Mouse (Mus musculus) brain, embryonic 18.5 days (tissue): ENCODE results near the gene Csk.

Experiments
- DNase-seq: peaks from one replicate; pipeline ENCODE4 v3.0.0-alpha.2; 2012; ENCODE audit warnings: low read depth, low spot score

The Csk gene

DNA sequence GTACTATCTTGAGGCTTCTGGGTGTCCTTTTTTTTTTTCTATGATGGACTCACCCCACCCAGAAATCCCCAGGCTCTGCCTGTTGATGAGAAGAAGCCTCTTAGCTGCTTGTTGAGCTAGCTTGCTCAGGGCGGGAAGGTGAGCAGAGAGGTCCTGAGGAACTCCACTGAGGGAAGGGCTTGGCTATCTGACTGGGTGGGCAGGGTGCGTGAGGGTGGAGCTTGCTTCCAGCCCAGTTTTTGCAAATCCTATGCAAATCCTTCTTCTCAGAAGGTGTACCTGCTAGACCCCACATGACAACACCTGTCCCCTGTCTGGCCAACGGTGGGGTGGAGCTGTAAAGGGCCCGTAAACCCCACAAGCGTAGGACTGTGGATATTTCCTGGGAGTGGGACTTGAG lies at the start of gene Csk:
Csk (minus strand) TSS at position 349 of the 400 bp plus-strand sequence.
- no peak for DNase-seq

DNA sequence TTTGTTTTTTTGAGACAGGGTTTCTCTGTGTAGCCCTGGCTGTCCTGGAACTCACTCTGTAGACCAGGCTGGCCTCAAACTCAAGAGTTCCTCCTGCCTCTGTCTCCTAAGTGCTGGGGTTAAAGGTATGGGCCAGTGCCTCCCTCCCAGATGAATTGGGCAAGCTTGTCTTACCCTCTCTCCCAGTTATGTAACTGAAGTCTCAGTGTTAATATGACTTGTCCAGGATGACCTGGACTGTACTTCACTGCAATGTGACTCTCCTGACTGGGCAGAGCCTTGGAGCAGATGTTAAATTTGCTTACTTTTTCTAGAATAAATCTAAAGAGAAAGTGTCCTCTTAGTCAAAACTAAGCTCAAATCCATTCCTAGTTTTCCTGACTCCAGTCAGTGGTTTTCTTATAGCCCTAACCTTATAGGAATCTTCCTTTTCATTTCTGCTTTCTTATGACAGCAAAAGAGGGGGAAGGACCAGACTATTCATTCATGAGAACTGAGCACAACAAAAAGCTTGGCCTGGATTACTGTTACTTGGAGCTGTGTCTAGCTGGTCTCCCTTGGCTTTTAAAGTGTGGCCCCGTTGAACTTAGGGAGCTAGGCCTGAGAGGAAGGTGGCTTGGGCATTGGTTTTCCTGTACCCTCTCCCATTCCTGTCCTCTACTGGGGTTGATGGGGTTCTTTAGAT lies 45.2 kb upstream of the Csk start:
- DNase-seq, result no peak

- DNase-seq, result no peak
Measured at GRCm38 (mm10) chr9:57697380-57697779, 43.9 kb upstream of the Csk start.

- DNase-seq, result peak; percentile 63
Measured at GRCm38 (mm10) chr9:57696380-57697285, 43.2 kb upstream of the Csk start.

GRCm38 (mm10) chr9:57694108-57694507 lies 40.7 kb upstream of the Csk start:
- no peak for DNase-seq

- no peak for DNase-seq
Measured at GRCm38 (mm10) chr9:57688606-57689005, 35.2 kb upstream of the Csk start.

DNA sequence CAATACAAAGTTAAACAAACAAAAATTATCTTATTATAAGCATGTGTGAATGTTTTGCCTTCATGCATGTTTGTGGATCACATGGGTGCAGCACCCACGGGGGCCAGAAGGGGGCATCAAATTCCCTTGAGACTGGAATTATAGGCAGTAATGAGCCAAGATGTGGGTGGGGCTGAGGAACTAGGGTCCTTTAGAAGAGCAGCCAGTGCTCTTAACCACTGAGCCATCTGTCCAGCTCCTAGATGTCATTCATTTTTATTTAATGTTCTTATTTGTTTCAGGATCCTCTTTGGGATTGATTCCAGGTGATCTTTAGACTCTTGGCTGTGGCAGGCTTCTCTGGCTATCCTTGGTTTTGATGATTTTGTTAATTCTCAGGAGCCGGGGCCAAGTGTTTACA lies 34.7 kb upstream of the Csk start:
- DNase-seq, result no peak

DNA sequence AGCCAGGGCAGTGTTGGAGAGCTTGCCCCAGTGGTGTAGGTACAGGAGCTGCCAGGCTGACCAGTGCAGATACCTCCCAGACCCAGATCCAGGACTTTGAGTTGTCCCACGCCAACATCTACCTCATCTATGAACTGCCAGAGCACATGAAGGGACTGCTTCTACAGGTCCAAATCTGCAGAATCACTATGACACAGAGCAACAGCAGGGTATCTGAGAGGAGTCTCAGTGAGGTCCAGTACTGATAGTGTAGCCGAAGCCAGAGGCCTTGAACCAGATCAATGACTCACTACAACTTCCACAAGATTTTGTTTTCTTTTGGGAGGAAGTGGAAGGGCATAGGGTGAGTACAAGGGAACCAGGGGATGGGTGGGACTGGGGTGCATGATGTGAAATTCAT lies 34.3 kb upstream of the Csk start, which contains the start of gene Cyp1a1:
Cyp1a1 (plus strand) TSS at position 178 of the 400 bp plus-strand sequence.
- no peak for DNase-seq

DNA sequence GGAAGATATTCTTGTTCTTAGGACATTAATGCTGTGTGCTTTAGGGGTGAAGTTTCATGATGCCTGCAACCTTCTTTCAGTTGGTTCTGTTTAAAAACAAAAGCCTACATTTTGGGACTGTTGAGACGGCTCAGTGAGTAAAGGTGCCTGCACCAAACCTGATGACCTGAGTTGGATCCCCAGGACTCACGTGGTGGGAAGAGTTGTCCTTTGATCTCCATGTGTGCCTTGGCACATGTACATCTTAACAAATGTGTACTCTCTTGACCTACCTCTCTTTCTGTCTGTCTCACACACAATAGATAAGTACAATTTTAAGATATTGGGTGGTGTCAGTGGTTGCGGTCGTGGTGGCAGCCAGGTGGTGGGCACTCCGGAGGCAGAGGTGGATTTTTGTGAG lies 32.6 kb upstream of the Csk start:
- DNase-seq, result no peak

GRCm38 (mm10) chr9:57683520-57683919 lies 30.1 kb upstream of the Csk start, which contains the start of gene Cyp1a2:
Gene Cyp1a2 (minus strand): TSS chr9:57683703.
- no peak for DNase-seq

DNA sequence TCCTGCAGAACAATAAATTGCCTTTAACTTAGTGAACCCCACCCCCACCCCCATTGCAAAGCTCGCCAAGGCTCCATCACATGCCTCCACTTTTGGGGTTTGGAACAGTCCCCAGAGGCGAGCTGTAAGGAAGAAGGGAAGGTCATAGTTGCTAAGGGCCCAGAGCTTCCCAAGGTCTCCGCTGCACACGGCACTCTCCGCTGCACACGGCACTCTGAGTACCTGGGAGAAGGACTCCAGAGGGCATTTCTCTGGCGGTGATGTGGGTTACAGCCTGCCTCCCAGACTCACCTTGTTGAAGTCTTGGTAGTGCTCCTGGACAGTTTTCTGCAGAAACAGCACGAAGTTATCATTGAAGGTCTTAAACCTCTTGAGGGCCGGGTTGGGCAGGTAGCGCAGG lies 28.0 kb upstream of the Csk start:
- no peak for DNase-seq

- DNase-seq, result no peak
Measured at GRCm38 (mm10) chr9:57671500-57671899, 18.1 kb upstream of the Csk start.

DNA sequence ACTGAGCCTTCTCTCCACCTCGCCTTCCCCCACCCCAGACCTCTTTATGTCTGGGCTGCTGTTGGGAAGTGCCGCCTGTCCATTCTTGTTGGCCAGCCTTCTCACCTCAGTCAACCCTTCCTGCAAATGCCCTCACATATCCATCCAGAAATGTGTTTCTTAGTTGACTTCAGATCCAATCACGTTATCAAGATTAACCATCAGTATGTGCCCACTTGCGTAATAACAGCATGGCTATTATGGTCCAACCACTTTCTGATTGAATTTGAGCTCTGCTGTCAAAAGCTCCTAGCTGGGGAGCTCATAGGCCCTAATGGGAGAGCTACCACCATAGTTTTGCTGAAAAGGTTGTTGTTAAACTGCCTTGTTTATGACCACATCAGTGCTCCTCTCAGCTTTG lies 17.6 kb upstream of the Csk start:
- DNase-seq, result no peak

DNA sequence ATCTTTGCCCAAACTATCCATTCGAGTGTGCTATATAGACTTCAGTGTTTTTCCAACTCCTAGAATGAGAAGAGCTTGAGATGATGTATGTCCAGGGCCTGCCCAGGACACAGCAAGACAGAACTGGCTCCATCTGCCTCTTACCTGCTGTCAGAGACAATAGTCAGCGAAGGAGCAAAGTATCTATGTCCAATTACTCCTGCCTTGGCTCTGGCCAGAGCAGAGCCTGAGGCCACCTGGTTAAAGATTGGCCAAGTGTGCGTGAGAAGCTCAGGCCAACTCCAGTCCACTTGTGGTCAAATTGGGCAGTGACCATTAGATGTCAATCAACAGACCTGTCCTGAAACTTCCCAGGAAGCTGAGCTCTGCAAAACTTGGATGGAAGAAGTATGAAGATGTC lies 16.1 kb upstream of the Csk start:
- DNase-seq, result no peak

- DNase-seq, result no peak
Measured at GRCm38 (mm10) chr9:57668277-57668676, 14.8 kb upstream of the Csk start.

GRCm38 (mm10) chr9:57667817-57668216 lies 14.4 kb upstream of the Csk start:
- no peak for DNase-seq

DNA sequence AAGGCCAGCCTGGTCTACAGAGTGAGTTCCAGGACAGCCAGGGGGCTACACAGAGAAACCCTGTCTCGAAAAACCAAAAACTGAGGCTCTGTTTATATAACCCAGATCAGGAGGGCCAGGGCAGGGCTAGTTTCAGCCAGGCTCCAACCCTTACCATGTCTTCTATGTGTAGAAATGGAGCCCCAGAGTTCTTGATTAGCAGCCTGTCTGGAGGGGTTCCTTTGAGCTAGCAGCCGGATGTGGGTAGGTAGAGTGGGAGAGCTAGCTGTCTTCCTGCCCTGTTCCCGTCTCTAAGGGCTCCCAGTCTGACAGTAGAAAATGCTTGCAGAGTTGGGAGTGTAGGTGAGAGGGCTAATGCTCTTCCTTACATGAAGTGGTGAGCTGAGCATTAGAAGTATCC lies 13.7 kb upstream of the Csk start:
- DNase-seq, result no peak

DNA sequence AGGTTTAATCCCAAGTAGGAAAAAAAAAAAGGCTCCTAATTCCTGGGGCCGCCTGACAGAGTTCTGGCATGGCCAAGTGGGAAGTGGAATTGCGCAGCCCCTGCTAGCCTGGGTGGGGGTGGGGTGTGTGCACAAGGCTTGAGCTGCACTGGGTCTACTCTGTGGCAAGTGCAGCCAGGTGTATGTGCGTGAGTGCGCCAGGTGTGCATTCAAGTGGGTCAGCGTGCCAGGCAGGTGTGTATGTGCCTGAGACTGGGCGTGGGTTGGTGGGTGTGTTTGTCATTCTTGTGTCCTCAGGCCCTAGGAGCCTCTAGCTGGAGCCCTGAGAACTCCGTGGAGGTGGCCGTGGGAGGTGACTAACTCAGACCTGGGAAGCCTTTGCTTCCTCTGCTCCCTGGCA lies 13.1 kb upstream of the Csk start:
- DNase-seq, result no peak

GRCm38 (mm10) chr9:57664616-57665015 lies 11.2 kb upstream of the Csk start:
- no peak for DNase-seq

DNA sequence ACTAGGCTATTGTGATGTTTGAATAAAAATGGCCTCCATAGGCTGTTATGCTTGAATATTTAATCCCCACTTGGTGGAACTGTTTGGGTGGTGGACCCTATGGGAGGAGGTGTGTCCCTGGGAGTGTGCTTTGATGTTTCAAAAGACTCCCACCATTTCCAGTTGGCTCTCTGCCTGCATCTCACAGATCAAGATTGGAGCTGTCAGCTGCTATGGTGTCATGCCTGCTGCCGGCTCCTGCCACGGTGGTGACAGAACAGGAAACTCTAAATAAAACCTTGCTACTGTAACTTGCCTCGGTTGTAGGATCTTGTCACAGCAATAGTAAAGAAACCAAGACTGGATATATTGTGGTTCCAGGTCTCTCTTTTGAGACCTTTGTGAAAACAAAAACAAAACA lies 8.1 kb upstream of the Csk start:
- no peak for DNase-seq

- DNase-seq, result no peak
Measured at GRCm38 (mm10) chr9:57660501-57660900, 7.1 kb upstream of the Csk start.

DNA sequence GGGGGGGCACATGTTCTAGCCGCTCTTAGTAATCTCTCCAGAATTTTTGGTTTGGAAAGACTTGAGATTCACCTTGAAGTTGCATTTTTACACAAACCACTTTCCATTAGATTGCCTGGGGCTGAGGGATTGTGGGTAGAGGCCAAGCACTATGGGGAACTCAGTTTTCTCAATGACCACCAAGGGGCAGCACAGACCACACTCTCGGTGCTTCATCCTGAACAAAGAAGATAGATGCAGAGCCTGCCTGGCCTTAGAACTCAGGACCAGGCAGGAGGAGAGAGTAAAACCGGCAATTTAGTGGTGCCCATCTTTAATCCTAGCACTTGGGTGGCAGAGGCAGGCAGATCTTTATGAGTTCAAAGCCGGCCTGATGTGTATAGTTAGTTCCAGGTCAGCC lies 6.3 kb upstream of the Csk start:
- DNase-seq, result peak; percentile 49

DNA sequence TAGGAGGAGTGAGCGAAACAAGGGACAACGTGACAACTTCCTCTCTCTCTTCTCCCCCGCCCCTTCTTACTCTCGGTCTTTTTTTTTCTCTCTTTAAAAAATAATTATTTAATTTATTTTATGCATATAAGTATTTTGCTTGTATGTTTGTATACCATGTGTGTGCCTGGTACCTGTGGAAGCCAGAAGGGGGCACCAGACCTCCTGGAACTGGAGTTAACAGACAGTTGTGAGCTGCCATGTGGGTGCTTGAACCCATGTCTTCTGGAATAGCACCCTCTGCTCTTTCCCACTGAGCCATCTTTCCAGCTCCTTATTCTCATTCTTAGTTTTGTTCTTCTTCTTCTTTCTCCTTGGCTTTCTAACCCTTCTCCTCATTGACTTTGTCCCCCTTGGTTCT lies 5.5 kb upstream of the Csk start:
- no peak for DNase-seq
